10 mouse cellular contexts compared by ENCODE assay signal in genomic region chr9:97056541-97057338, GRCm38 (mm10). TPM values are rescaled to one million over a fixed set of nuclear protein-coding genes. Genes with fewer than 3 reads are reported as not detected.
DNase-seq lines count a peak whose midpoint lies in the region; ATAC-seq and TF ChIP-seq lines count a peak whose summit lies in the region.
"Had no signal": no experiment of that assay in that cellular context is flagged by ENCODE, and none has a peak within 500 bp of the region (broad histone marks: within the 10 kb centered on the region; RNA-seq: fewer than 3 reads in every experiment).

No protein-coding gene starts in this region.

- H3K36me3 ChIP-seq in kidney, embryonic 16.5 days (ENCODE audit: insufficient read depth, low read length): no peaks in the 10 kb centered on the region
- H3K36me3 ChIP-seq in kidney, adult 2 months (ENCODE audit: control insufficient read depth, insufficient read depth, low read length): no peaks in the 10 kb centered on the region
- H3K36me3 ChIP-seq in hindbrain, embryonic 10.5 days: no peaks in the 10 kb centered on the region
- H3K36me3 ChIP-seq in midbrain, postnatal 0 days (ENCODE audit: insufficient read depth, low read length): no peaks in the 10 kb centered on the region
- H3K36me3 ChIP-seq: liver, embryonic 15.5 days had no signal

- no peak for DNase-seq in kidney, adult 2 months
- DNase-seq in embryo, embryonic 11 days: peak; percentile 45
- peak; percentile 38 for DNase-seq in hindbrain, embryonic 10.5 days (ENCODE audit: low spot score)
- DNase-seq in midbrain, postnatal 0 days (ENCODE audit: low spot score): peak; percentile 51
- DNase-seq in thymus, postnatal 10 days (ENCODE audit: low spot score in 2 of 2): no peak
- no peak for DNase-seq in layer of hippocampus, postnatal 10 days (ENCODE audit: low spot score in 2 of 2)
- no peak for DNase-seq in layer of hippocampus, adult 9-11 months

- H3K27me3 ChIP-seq in kidney, embryonic 16.5 days (ENCODE audit: insufficient read depth, low read length): no peaks in the 10 kb centered on the region
- no peaks in the 10 kb centered on the region for H3K27me3 ChIP-seq in kidney, adult 2 months (replicated peaks; ENCODE audit: control insufficient read depth, insufficient read depth, low read length)
- H3K27me3 ChIP-seq in hindbrain, embryonic 10.5 days (ENCODE audit: insufficient read depth, poor library complexity, severe bottlenecking): no peaks in the 10 kb centered on the region; the same call in 1 of the 2 replicates
- H3K27me3 ChIP-seq in midbrain, postnatal 0 days (ENCODE audit: insufficient read depth, low read length): no peaks in the 10 kb centered on the region

- WGBS in kidney, embryonic 16.5 days: 39% methylated on average over 18 of the region's 18 CpGs
- WGBS in kidney, adult 2 months: 48% methylated on average over 18 of the region's 18 CpGs
- 64% methylated on average over 18 of the region's 18 CpGs for WGBS in hindbrain, embryonic 10.5 days
- 63% methylated on average over 18 of the region's 18 CpGs for WGBS in midbrain, postnatal 0 days

- H3K4me1 ChIP-seq in kidney, embryonic 16.5 days (ENCODE audit: insufficient read depth, low read length): peaks cover 6% of the 10 kb centered on the region
- no peaks in the 10 kb centered on the region for H3K4me1 ChIP-seq in kidney, adult 2 months (ENCODE audit: control insufficient read depth, insufficient read depth, low read length)
- peaks cover 38% of the 10 kb centered on the region for H3K4me1 ChIP-seq in hindbrain, embryonic 10.5 days (replicated peaks)
- no peaks in the 10 kb centered on the region; the same call in 1 of the 2 replicates for H3K4me1 ChIP-seq in midbrain, postnatal 0 days (ENCODE audit: insufficient read depth, low read length)
- H3K4me1 ChIP-seq: liver, embryonic 15.5 days had no signal

- H3K9me3 ChIP-seq in kidney, embryonic 16.5 days (ENCODE audit: low read length): no peaks in the 10 kb centered on the region
- H3K9me3 ChIP-seq in hindbrain, embryonic 10.5 days: no peaks in the 10 kb centered on the region
- no peaks in the 10 kb centered on the region for H3K9me3 ChIP-seq in midbrain, postnatal 0 days (ENCODE audit: low read length)
- H3K9me3 ChIP-seq: liver, embryonic 15.5 days had no signal

- H3K4me2 ChIP-seq in kidney, embryonic 16.5 days (replicated peaks; ENCODE audit: low read depth, low read length): peak overlapping the region; percentile 39
- no peak overlapping the region for H3K4me2 ChIP-seq in midbrain, postnatal 0 days (ENCODE audit: low read depth, low read length, poor library complexity, severe bottlenecking)
- H3K4me2 ChIP-seq: liver, embryonic 15.5 days had no signal

- no peak overlapping the region for H3K27ac ChIP-seq in kidney, embryonic 16.5 days (ENCODE audit: low read length)
- no peak overlapping the region for H3K27ac ChIP-seq in kidney, adult 2 months (ENCODE audit: insufficient read depth, low read depth, low read length)
- peak overlapping the region; percentile 73 for H3K27ac ChIP-seq in hindbrain, embryonic 10.5 days
- no peak overlapping the region for H3K27ac ChIP-seq in midbrain, postnatal 0 days (ENCODE audit: low read depth, low read length)
- H3K27ac ChIP-seq: liver, embryonic 15.5 days had no signal

- TF ChIP-seq CTCF in kidney, adult 2 months (conservative IDR thresholded peaks at IDR 0.05; ENCODE audit: insufficient read depth, insufficient read length, low read depth, low read length): no peak
- TF ChIP-seq CTCF in midbrain, postnatal 0 days (IDR thresholded peaks at IDR 0.05): no peak

- no peak for TF ChIP-seq POLR2A in kidney, adult 2 months (IDR thresholded peaks at IDR 0.05; ENCODE audit: low read depth, low read length)

- ATAC-seq in kidney, embryonic 16.5 days (ENCODE audit: low FRiP score, low TSS enrichment): no peak; the same call in 1 of the 2 replicates
- no peak for ATAC-seq in midbrain, postnatal 0 days (ENCODE audit: low FRiP score)

- 0 out of 2 replicates have a peak overlapping the region, but pooled peaks have one; percentile 11 for H3K9ac ChIP-seq in kidney, embryonic 16.5 days (replicated peaks; ENCODE audit: low read length)
- no peak overlapping the region for H3K9ac ChIP-seq in midbrain, postnatal 0 days (replicated peaks; ENCODE audit: low read length, poor library complexity, severe bottlenecking)
- H3K9ac ChIP-seq: liver, embryonic 15.5 days had no signal

- H3K4me3 ChIP-seq in kidney, embryonic 16.5 days (ENCODE audit: low read length): peak overlapping the region; percentile 12
- H3K4me3 ChIP-seq in kidney, adult 2 months (ENCODE audit: insufficient read depth, low read depth, low read length): no peak overlapping the region; the same call in 1 of the 2 replicates
- 0 out of 2 replicates have a peak overlapping the region, but pooled peaks have one; percentile 2 for H3K4me3 ChIP-seq in hindbrain, embryonic 10.5 days
- H3K4me3 ChIP-seq in midbrain, postnatal 0 days (ENCODE audit: low read depth, low read length): no peak overlapping the region
- H3K4me3 ChIP-seq: erythroblast, embryonic 14.5 days; liver, embryonic 15.5 days had no signal

RNA-seq across cellular contexts. Expression of gene Spsb4, which starts 38.1 kb away (rescaled TPM):
- 64.3 and 66.6 TPM in 2 replicates for polyA plus RNA-seq in kidney, embryonic 16.5 days (2015; fragmentation: Nextera tagmentation; extraction: Ambion mirVana)
- polyA plus RNA-seq in kidney, adult 2 months (2012; rRNA removed): 61.5 and 62.5 TPM in 2 replicates
- 159 and 169 TPM in 2 replicates for polyA plus RNA-seq in hindbrain, embryonic 10.5 days (2016; fragmentation: Nextera tagmentation; extraction: Ambion mirVana)
- total RNA-seq in midbrain, postnatal 0 days (2014; rRNA removed): 37.7 and 38.9 TPM in 2 replicates
- 21.2 and 24.1 TPM in 2 replicates for polyA plus RNA-seq in midbrain, postnatal 0 days (2015; fragmentation: Nextera tagmentation; extraction: Ambion mirVana)
- 1 to 10 TPM; 7.9 to 9.9 TPM for total RNA-seq in layer of hippocampus, postnatal 10 days (2021)

RNA-seq across cellular contexts. Expression of gene Slc25a36, which starts 54.2 kb away (rescaled TPM):
- 64.4 and 76.5 TPM in 2 replicates for polyA plus RNA-seq in kidney, embryonic 16.5 days (2015; fragmentation: Nextera tagmentation; extraction: Ambion mirVana)
- polyA plus RNA-seq in kidney, adult 2 months (2012; rRNA removed): 39.2 and 45.6 TPM in 2 replicates
- polyA plus RNA-seq in hindbrain, embryonic 10.5 days (2016; fragmentation: Nextera tagmentation; extraction: Ambion mirVana): 50.1 and 57.6 TPM in 2 replicates
- 91.0 and 164 TPM in 2 replicates for total RNA-seq in midbrain, postnatal 0 days (2014; rRNA removed)
- 62.9 and 65.1 TPM in 2 replicates for polyA plus RNA-seq in midbrain, postnatal 0 days (2015; fragmentation: Nextera tagmentation; extraction: Ambion mirVana)
- total RNA-seq in layer of hippocampus, postnatal 10 days (2021): 10 to 100 TPM; 92.5 to 99.9 TPM

Comparison
In these comparisons a context has a peak if more than half of its experiments do, and no peak if none do; other contexts are left out.
1. H3K4me3 ChIP-seq: peak in kidney, embryonic 16.5 days (single experiment) and hindbrain, embryonic 10.5 days (single experiment); none in kidney, adult 2 months (single experiment) and midbrain, postnatal 0 days (single experiment).
2. DNase-seq: peak in embryo, embryonic 11 days (single experiment), hindbrain, embryonic 10.5 days (single experiment) and midbrain, postnatal 0 days (single experiment); none in kidney, adult 2 months (single experiment), thymus, postnatal 10 days (0 of 2), layer of hippocampus, postnatal 10 days (0 of 2) and layer of hippocampus, adult 9-11 months (single experiment).